In the genomic region with DNA sequence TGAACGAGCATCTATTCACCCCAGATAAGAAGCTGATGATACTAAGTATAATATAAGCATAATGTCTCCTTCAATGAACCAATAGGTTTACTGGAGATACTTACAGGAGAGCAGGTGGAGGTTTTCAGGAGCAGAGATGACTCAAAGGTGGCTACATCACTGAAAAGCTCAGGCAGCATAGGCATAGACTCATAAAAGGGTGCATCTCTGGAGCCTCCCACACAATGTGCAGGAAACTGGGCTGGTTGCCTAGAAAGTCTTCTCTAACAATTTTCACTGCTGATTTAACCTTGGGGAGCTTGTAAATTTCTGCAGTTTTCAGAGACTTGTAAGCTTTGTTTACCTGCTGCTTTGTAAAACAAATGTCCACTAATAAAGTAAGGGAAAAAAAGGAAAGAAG, we compare ENCODE assay signal across 22 mouse cellular contexts.
DNase-seq lines count a peak whose midpoint lies in the region; ATAC-seq and TF ChIP-seq lines count a peak whose summit lies in the region.
"Had no signal": no experiment of that assay in that cellular context is flagged by ENCODE, and none has a peak within 500 bp of the region (broad histone marks: within the 10 kb centered on the region; RNA-seq: fewer than 3 reads in every experiment).

No protein-coding gene starts in this region.

- no peaks in the 10 kb centered on the region for H3K9me3 ChIP-seq in kidney, postnatal 0 days (replicated peaks; ENCODE audit: low read length)
- no peaks in the 10 kb centered on the region for H3K9me3 ChIP-seq in hindbrain, postnatal 0 days (ENCODE audit: low read length)
- H3K9me3 ChIP-seq in limb, embryonic 10.5 days (replicated peaks) = no peaks in the 10 kb centered on the region
- H3K9me3 ChIP-seq: G1E; neural tube, embryonic 15.5 days had no signal

- ATAC-seq in kidney, postnatal 0 days (replicated peaks; ENCODE audit: low FRiP score, low read depth) = no peak
- ATAC-seq in megakaryocyte-erythroid progenitor cell, adult 5-6 weeks (replicated peaks; ENCODE audit: low FRiP score, low TSS enrichment, poor library complexity, severe bottlenecking) = 0 out of 2 replicates have a peak, but pooled peaks have one; percentile 52
- no peak for ATAC-seq in hindbrain, postnatal 0 days
- ATAC-seq: forebrain, postnatal 0 days; hindbrain, embryonic 16.5 days; intestine, postnatal 0 days; liver, postnatal 0 days; midbrain, embryonic 16.5 days had no signal

- no peak overlapping the region for H3K4me3 ChIP-seq in kidney, postnatal 0 days (replicated peaks; ENCODE audit: low read depth, low read length)
- no peak overlapping the region for H3K4me3 ChIP-seq in hindbrain, postnatal 0 days (ENCODE audit: low read length)
- H3K4me3 ChIP-seq in limb, embryonic 10.5 days = no peak overlapping the region
- H3K4me3 ChIP-seq: neural tube, embryonic 15.5 days had no signal

- H3K36me3 ChIP-seq in kidney, postnatal 0 days (ENCODE audit: insufficient read depth, low read length) = no peaks in the 10 kb centered on the region
- H3K36me3 ChIP-seq in hindbrain, postnatal 0 days (ENCODE audit: insufficient read depth, low read length) = no peaks in the 10 kb centered on the region
- no peaks in the 10 kb centered on the region for H3K36me3 ChIP-seq in limb, embryonic 10.5 days
- H3K36me3 ChIP-seq: G1E; neural tube, embryonic 15.5 days had no signal

- H3K27ac ChIP-seq in kidney, postnatal 0 days = no peak overlapping the region
- H3K27ac ChIP-seq in hindbrain, postnatal 0 days = no peak overlapping the region
- H3K27ac ChIP-seq in limb, embryonic 10.5 days = no peak overlapping the region
- H3K27ac ChIP-seq: neural tube, embryonic 15.5 days had no signal

- H3K4me2 ChIP-seq in kidney, postnatal 0 days (ENCODE audit: low read length) = no peak overlapping the region
- no peak overlapping the region for H3K4me2 ChIP-seq in hindbrain, postnatal 0 days (ENCODE audit: low read depth, low read length)
- H3K4me2 ChIP-seq: neural tube, embryonic 15.5 days had no signal

- DNase-seq in kidney, postnatal 0 days (ENCODE audit: low spot score) = peak; percentile 32
- DNase-seq in kidney, adult 8-10 months = no peak
- peak; percentile 91 for DNase-seq in brain, adult 2 months (ENCODE audit: low read depth, low spot score)
- peak; percentile 67 for DNase-seq in layer of hippocampus, adult 9-11 months
- DNase-seq in retina, postnatal 1 day = no peak
- DNase-seq in hindbrain, postnatal 0 days (ENCODE audit: low spot score) = no peak
- DNase-seq in limb, embryonic 10.5 days (ENCODE audit: low spot score) = no peak
- DNase-seq: adrenal gland, postnatal 25 days; cerebellum, adult 11-12 months; cerebellum, postnatal 25 days; embryo, embryonic 11 days; forebrain, postnatal 0 days; gastrocnemius, postnatal 25 days; liver; liver, postnatal 0 days; lung, postnatal 10 days had no signal

- no peaks in the 10 kb centered on the region for H3K4me1 ChIP-seq in kidney, postnatal 0 days (replicated peaks; ENCODE audit: insufficient read depth, low read length)
- no peaks in the 10 kb centered on the region for H3K4me1 ChIP-seq in hindbrain, postnatal 0 days (ENCODE audit: insufficient read depth, low read length)
- H3K4me1 ChIP-seq in limb, embryonic 10.5 days = no peaks in the 10 kb centered on the region
- H3K4me1 ChIP-seq: neural tube, embryonic 15.5 days had no signal

- H3K27me3 ChIP-seq in kidney, postnatal 0 days (ENCODE audit: insufficient read depth, low read length) = no peaks in the 10 kb centered on the region
- no peaks in the 10 kb centered on the region for H3K27me3 ChIP-seq in hindbrain, postnatal 0 days (ENCODE audit: insufficient read depth, low read length)
- no peaks in the 10 kb centered on the region for H3K27me3 ChIP-seq in limb, embryonic 10.5 days (ENCODE audit: low read depth, poor library complexity, severe bottlenecking)
- H3K27me3 ChIP-seq: neural tube, embryonic 15.5 days had no signal

- 79% methylated on average over 1 of the region's 1 CpGs for WGBS in kidney, postnatal 0 days
- WGBS in hindbrain, postnatal 0 days = 95% methylated on average over 1 of the region's 1 CpGs
- WGBS in limb, embryonic 10.5 days = 95% methylated on average over 1 of the region's 1 CpGs

- H3K9ac ChIP-seq in kidney, postnatal 0 days (ENCODE audit: low read depth, low read length) = no peak overlapping the region
- H3K9ac ChIP-seq in hindbrain, postnatal 0 days (replicated peaks; ENCODE audit: low read length) = no peak overlapping the region
- H3K9ac ChIP-seq: forebrain, postnatal 0 days; liver, postnatal 0 days; neural tube, embryonic 15.5 days had no signal

- TF ChIP-seq CTCF in kidney, postnatal 0 days (IDR thresholded peaks at IDR 0.05; ENCODE audit: low read depth) = no peak
- no peak for TF ChIP-seq CTCF in hindbrain, postnatal 0 days (IDR thresholded peaks at IDR 0.05; ENCODE audit: low read depth)

Comparison
In these comparisons a context has a peak if more than half of its experiments do, and no peak if none do; other contexts are left out.
1. DNase-seq: peak in kidney, postnatal 0 days (single experiment), brain, adult 2 months (single experiment) and layer of hippocampus, adult 9-11 months (single experiment); none in kidney, adult 8-10 months (0 of 2), retina, postnatal 1 day (single experiment), hindbrain, postnatal 0 days (single experiment) and limb, embryonic 10.5 days (single experiment).